Mouse (Mus musculus) embryonic facial prominence, embryonic 14.5 days (tissue): ENCODE results near the gene Acsl6. TPM values are rescaled to one million over a fixed set of nuclear protein-coding genes. Genes with fewer than 3 reads are reported as not detected.

ENCODE experiments used
- ATAC-seq: fragments of 200-750 bp; cut with Nextera tagmentation; 2 replicates; pipeline ENCODE4 v1.8.0; 2017; ENCODE audit warnings: low read depth, moderate number of reproducible peaks, moderate TSS enrichment
- DNase-seq: peaks from one replicate; pipeline ENCODE4 v3.0.0-alpha.2; 2015; ENCODE audit warnings: low spot score
- H3K27ac ChIP-seq: fragments of 300-500 bp; sonication (generic); replicated peaks from 2 replicates; pipeline ENCODE4 v1.5.1; 2014; ENCODE audit warnings: low read depth, mild to moderate bottlenecking, low read length, moderate library complexity
- H3K27me3 ChIP-seq: fragments of 300-500 bp; sonication (generic); replicated peaks from 2 replicates; pipeline ENCODE4 v1.6.1; 2014; ENCODE audit warnings: low read length; ENCODE audit not compliant: control insufficient read depth, insufficient read depth
- H3K36me3 ChIP-seq: fragments of 300-500 bp; sonication (generic); 2 replicates; pipeline ENCODE4 v1.6.1; 2014; ENCODE audit warnings: low read length, mixed read lengths; ENCODE audit not compliant: control insufficient read depth, insufficient read depth
- H3K4me1 ChIP-seq: fragments of 300-500 bp; sonication (generic); 2 replicates; pipeline ENCODE4 v1.6.1; 2014; ENCODE audit warnings: antibody characterized with exemption, low read length; ENCODE audit not compliant: control insufficient read depth, insufficient read depth
- H3K4me2 ChIP-seq: fragments of 300-500 bp; sonication (generic); 2 replicates; pipeline ENCODE4 v1.6.1; 2014; ENCODE audit warnings: low read depth, mild to moderate bottlenecking, low read length, moderate library complexity, mixed read lengths
- H3K4me3 ChIP-seq: fragments of 300-500 bp; sonication (generic); 2 replicates; pipeline ENCODE4 v1.5.1; 2014; ENCODE audit warnings: low read depth, mild to moderate bottlenecking, low read length
- H3K9ac ChIP-seq: fragments of 300-500 bp; sonication (generic); 2 replicates; pipeline ENCODE4 v1.6.1; 2014; ENCODE audit warnings: low read depth, mild to moderate bottlenecking, low read length, moderate library complexity, mixed read lengths
- H3K9me3 ChIP-seq: fragments of 300-500 bp; sonication (generic); 2 replicates; pipeline ENCODE4 v1.6.1; 2016; ENCODE audit warnings: low read length; ENCODE audit not compliant: control insufficient read depth
- WGBS: fragments of 180-500 bp; shearing (Covaris S2); extraction: QIAGEN DNeasy Blood & Tissue Kit; methylation state at CpG from one replicate; pipeline ENCODE4 v1.1.7; 2014; 5-methylcytosine and 5-hydroxymethylcytosine counted together
- polyA plus RNA-seq: library from polyadenylated mRNA; unstranded; fragments of >200 nt; fragmentation: Nextera tagmentation; extraction: Ambion mirVana; gene quantifications from 2 replicates; pipeline ENCODE4 v1.2.1, GENCODE M21; 2014

Gene Acsl6
- polyA plus RNA-seq, 1 experiment from 2014 or later, result 2.3 TPM

DNA sequence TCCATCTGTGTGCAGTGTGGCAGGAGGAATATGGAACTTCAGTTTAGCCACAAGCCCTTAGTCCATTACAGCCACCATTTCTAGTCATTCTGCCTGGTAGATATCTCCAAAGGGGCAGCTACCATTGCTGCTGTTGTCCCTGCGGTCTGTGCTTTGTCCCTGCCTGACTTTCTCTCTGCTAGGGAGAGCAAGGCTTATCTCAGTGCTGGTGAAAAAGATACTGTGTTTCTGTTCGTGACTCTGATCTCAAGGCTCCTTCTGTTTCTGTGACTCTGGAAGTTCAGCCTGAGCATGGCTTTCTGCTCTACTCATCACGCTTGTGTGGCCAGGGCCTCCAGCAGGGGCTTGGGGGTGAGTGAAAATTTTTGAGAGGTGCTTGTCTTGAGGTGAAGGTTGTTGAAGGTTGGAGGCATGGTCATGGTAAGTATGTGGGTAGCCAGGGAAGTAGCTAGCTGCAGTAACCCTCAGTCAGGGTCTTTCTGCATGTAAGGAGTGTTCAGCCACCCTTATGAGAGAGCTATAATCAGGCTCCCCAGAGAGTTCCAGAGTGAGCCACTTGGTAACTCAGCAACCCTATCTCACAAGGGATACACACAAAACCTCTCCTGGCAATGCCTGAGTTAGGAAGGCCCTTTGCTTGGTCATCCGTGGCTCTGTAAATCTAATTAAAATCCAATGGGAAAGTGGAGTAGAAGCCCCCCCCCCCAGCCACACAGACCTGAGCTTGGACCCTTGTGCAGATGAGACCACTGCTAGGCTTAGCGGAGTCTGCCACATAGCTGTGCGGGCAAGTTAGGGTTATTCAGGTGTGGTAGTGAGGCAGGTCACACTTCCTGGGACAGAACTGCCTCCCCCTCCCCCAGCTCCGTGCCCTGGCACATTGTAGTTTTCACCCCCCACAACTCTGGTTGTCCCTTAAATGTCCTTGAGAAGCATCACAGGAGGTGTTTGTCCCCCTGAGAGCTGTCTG lies 10.1 kb downstream of the Acsl6 start:
- H3K4me2 ChIP-seq, result no peak overlapping the region
- no peaks in the 10 kb centered on the region for H3K4me1 ChIP-seq
- no peaks in the 10 kb centered on the region for H3K27me3 ChIP-seq
- H3K36me3 ChIP-seq, result no peaks in the 10 kb centered on the region
- DNase-seq, result peak; percentile 12
- no peak overlapping the region for H3K4me3 ChIP-seq
- ATAC-seq, result no peak
- no peak overlapping the region for H3K27ac ChIP-seq
- H3K9me3 ChIP-seq, result no peaks in the 10 kb centered on the region
- no peak overlapping the region for H3K9ac ChIP-seq
- WGBS, result 74% methylated on average over 7 of the region's 7 CpGs

DNA sequence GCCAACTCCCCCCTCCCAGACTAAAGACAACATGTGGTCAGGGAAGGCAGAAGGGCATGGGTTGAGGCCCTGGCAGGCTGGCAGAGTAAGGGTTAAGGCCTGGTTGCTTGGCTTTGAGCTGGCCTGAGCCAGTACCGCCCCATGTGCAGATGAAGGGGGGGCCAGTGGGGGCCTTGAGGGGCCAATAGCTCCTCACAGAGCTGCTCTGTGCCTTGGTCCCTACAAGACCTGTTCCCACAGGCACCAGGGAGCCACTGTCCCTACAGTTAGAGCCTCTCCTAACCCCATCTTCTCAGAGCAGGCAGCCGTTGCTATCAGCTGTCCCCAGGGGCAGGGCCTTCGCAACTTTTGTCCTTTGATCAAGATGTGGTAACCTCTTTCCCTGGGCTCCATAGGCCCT lies 11.1 kb downstream of the Acsl6 start:
- Histone ChIP-seq H3K36me3 (no peaks in the 10 kb centered on the region), H3K4me2 (no peak overlapping the region), H3K27me3 (no peaks in the 10 kb centered on the region), H3K4me1 (no peaks in the 10 kb centered on the region), H3K4me3 (no peak overlapping the region), H3K9ac (no peak overlapping the region), H3K27ac (no peak overlapping the region), H3K9me3 (no peaks in the 10 kb centered on the region)
- peak; percentile 24; the same call in 1 of the 2 replicates for ATAC-seq
- DNase-seq, result no peak
- 3% methylated on average over 3 of the region's 3 CpGs for WGBS

DNA sequence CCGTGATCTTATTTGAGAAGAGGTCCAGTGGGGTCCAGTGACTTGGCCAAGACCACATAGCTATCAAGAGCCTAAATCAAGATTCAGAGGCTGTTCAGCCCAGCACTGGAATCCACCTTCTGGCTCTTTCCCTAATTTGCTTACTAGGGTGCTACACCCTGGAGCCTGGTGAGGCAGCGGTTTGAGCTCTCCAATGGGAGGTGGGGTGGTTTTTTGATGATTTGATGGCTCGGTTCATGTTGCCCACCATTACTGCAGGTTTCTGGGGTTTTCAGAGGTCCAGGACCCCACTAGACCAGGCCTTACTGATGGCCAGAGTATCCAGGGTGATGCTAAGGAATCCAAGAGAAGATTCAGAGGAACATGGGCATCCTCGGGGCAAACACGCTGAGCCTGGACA lies 11.7 kb downstream of the Acsl6 start:
- ATAC-seq (no peak), DNase-seq (no peak)
- H3K27ac ChIP-seq, result no peak overlapping the region
- no peaks in the 10 kb centered on the region for H3K27me3 ChIP-seq
- no peaks in the 10 kb centered on the region for H3K9me3 ChIP-seq
- no peak overlapping the region for H3K9ac ChIP-seq
- no peaks in the 10 kb centered on the region for H3K36me3 ChIP-seq
- H3K4me1 ChIP-seq, result no peaks in the 10 kb centered on the region
- 86% methylated on average over 5 of the region's 5 CpGs for WGBS
- H3K4me2 ChIP-seq, result no peak overlapping the region
- H3K4me3 ChIP-seq, result no peak overlapping the region

DNA sequence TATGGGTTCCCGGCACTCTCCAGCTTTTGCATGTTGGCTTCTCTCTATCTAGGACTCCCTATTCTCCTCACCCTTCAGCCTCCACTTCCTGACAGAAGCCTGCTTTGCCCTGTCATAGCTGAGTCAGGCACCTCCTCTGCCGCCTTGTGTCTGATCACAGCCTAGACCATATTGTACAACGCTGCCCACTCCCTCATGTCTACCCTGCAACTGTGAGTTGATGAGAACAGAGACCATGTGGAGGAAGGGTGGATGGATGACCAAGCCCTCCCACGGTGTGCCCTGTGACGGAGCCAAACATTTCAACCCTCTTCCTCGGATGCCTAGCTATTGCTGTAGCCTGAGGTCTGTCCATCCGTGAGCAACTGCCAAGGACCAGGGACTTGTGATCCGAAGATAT lies 13.8 kb downstream of the Acsl6 start:
- H3K4me1 ChIP-seq, result no peaks in the 10 kb centered on the region
- H3K27ac ChIP-seq, result no peak overlapping the region
- no peak overlapping the region for H3K4me3 ChIP-seq
- WGBS, result 85% methylated on average over 8 of the region's 8 CpGs
- H3K9ac ChIP-seq, result no peak overlapping the region
- no peaks in the 10 kb centered on the region for H3K36me3 ChIP-seq
- H3K4me2 ChIP-seq, result no peak overlapping the region
- no peaks in the 10 kb centered on the region for H3K27me3 ChIP-seq
- H3K9me3 ChIP-seq, result no peaks in the 10 kb centered on the region
- ATAC-seq, result no peak
- DNase-seq, result no peak

DNA sequence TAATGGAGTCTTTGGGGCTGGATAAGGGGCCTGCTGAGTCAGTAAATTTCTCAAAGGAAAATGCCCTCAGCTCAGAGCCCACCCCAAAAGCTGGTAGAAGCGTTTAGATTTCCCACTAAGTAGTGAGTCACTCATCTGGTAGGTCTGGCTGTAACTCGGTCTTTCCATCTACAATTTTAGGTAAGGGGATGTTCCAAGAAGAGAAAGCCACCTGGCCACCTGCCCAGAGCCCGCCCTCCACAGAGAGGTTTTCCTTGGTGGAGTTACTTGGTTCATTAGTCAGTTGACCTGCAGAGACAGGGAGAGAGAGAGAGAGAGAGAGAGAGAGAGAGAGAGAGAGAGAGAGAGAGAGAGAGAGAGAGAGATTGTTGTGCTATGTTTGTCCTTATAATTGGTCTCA lies 14.2 kb downstream of the Acsl6 start:
- ATAC-seq, result no peak

DNA sequence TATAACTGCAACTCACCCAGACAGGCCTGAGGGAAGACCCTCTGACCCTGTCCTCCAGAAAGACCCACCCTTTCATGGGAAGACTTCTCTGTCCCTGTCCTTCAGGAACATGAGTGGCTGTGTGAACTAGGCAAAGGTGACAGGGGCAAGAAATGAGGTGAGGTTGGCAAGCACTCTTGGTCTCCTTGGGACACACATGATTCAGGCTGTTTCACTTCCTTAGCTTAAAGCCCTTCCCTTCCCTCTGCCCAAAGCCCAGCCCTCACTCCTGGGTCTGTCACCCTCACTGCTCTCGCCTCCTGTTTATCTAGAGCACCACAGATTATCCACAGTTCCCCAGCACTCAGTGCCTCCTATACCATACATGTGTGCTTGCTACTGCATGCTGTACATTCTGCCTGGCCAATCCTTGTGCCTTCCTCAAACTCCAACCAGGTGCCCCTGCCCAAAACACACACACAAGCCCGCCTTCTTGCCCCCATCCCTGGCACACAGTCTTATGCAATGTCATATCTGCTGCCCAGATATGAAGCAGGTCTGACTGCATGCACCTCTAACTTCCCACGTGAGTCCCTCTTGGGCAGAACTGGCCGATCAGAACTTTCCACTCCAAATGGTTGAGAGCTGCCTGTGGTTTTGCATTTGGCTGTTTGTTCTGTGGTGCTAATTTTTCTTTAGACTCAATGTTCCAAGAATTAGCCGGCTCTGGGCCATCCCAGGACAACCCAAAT lies 18.4 kb downstream of the Acsl6 start:
- ATAC-seq, result no peak
- whole genome bisulfite sequencing, result 78% methylated on average over 5 of the region's 5 CpGs
- H3K4me2 ChIP-seq, result no peak overlapping the region

More for the DNA sequence above, 14.2 kb downstream of the Acsl6 start:
- H3K4me2 ChIP-seq, result no peak overlapping the region
- no peak overlapping the region for H3K4me3 ChIP-seq
- H3K36me3 ChIP-seq, result no peaks in the 10 kb centered on the region
- H3K9me3 ChIP-seq, result no peaks in the 10 kb centered on the region
- 81% methylated on average over 3 of the region's 3 CpGs for WGBS
- no peak for DNase-seq
- H3K27ac ChIP-seq, result no peak overlapping the region
- H3K4me1 ChIP-seq, result no peaks in the 10 kb centered on the region
- no peaks in the 10 kb centered on the region for H3K27me3 ChIP-seq
- H3K9ac ChIP-seq, result no peak overlapping the region

DNA sequence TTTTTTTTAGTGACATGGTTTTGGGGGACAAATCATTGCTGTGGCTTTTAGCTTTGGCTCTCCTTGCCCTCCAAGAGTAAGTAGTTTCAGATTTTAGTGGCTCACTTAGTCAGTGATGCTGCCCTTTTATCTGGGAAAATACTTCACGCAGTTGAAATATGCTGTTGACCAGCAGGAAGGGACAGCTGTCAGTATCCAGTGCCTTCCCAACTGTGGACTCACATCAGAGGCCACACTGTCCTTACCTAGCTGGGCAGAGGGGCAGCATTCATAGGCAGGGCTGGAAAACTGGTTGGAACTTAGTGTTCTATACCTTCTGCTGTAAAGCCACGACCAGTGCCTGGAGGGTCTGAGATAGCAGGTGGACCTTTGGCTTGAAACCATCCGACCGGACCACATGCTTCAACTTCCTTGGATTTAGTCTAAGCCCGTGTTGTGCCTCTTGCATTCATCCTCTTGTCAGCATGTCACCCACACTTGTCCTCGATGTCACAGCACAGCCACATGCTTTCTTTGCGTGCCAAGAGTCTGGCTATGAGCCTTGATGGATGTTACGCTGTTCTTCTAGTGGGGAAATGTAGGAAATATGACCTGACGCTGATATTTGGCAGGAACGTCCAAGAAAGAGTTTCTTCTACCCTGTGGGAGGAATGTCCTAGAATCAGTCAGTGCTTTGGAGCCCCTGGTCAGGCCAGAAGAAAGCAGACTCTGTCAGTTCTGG lies 28.0 kb downstream of the Acsl6 start:
- Histone ChIP-seq H3K4me1 (no peaks in the 10 kb centered on the region), H3K27ac (no peak overlapping the region), H3K9ac (no peak overlapping the region), H3K27me3 (no peaks in the 10 kb centered on the region), H3K4me3 (no peak overlapping the region), H3K4me2 (no peak overlapping the region), H3K36me3 (no peaks in the 10 kb centered on the region), H3K9me3 (no peaks in the 10 kb centered on the region)
- WGBS, result 69% methylated on average over 10 of the region's 10 CpGs
- ATAC-seq (no peak), DNase-seq (peak; percentile 21)

More for the DNA sequence above, 18.4 kb downstream of the Acsl6 start:
- DNase-seq, result no peak
- Histone ChIP-seq H3K36me3 (no peaks in the 10 kb centered on the region), H3K4me1 (no peaks in the 10 kb centered on the region), H3K27me3 (no peaks in the 10 kb centered on the region), H3K9me3 (no peaks in the 10 kb centered on the region), H3K4me3 (no peak overlapping the region), H3K27ac (no peak overlapping the region), H3K9ac (no peak overlapping the region)

DNA sequence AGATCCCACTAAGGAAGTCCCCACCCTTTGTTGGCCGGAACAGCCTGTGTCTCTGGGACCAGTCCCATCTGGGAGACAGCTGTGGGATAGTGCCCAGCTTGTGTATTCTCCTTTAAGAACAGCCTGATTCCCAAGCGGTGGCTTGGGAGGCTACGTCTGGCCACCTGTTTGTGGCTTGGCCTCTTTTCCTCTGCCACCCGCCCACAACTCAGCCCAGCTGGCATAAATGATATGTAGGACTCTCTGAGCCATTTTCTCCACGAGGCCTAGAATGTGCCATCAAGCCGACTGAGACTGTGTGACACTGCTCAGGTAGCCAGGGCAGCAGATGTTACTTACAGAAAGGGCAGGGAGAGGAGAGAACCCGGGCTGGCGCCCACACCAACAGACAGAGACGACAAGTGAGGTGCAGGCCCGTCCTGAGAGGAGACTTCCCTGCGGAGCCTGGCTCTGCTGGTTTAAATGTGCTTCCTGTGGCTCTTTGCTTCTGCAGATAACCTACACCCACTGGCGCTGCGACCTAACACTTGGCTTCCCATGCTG lies 32.6 kb downstream of the Acsl6 start:
- H3K9me3 ChIP-seq, result no peaks in the 10 kb centered on the region
- no peak overlapping the region for H3K9ac ChIP-seq
- WGBS, result 47% methylated on average over 13 of the region's 13 CpGs
- H3K4me1 ChIP-seq, result no peaks in the 10 kb centered on the region
- no peaks in the 10 kb centered on the region for H3K27me3 ChIP-seq
- H3K36me3 ChIP-seq, result no peaks in the 10 kb centered on the region
- H3K4me2 ChIP-seq, result no peak overlapping the region
- 0 out of 2 replicates have a peak, but pooled peaks have one; percentile 50 for ATAC-seq
- no peak overlapping the region for H3K4me3 ChIP-seq
- H3K27ac ChIP-seq, result no peak overlapping the region
- peak; percentile 64 for DNase-seq
